Mouse (Mus musculus): ENCODE results near the gene Lim2. TPM values are rescaled to one million over a fixed set of nuclear protein-coding genes. Genes with fewer than 3 reads are reported as not detected.

The Lim2 gene
- polyA plus RNA-seq, 1 experiment from 2014 or later: not detected

- no peaks in the 10 kb centered on the region for H3K36me3 ChIP-seq (ENCODE audit: control insufficient read depth, insufficient read depth, low read length)
- no peaks in the 10 kb centered on the region for H3K9me3 ChIP-seq (ENCODE audit: control insufficient read depth, low read length)
- no peak for DNase-seq
- no peak within 1 kb of the TSS for H3K4me2 ChIP-seq (ENCODE audit: low read length)
- no peak within 1 kb of the TSS for H3K4me3 ChIP-seq (replicated peaks; ENCODE audit: low read depth, low read length)
- H3K27me3 ChIP-seq (ENCODE audit: control insufficient read depth, insufficient read depth, low read length): no peaks in the 10 kb centered on the region
- WGBS: 84% methylated on average over 6 of the region's 6 CpGs
- no peak within 1 kb of the TSS for H3K27ac ChIP-seq (replicated peaks; ENCODE audit: low read depth, low read length)
- no peak for ATAC-seq (ENCODE audit: low FRiP score, low TSS enrichment)
- H3K4me1 ChIP-seq (ENCODE audit: control insufficient read depth, insufficient read depth, low read length): peaks cover 18% of the 10 kb centered on the region
- H3K9ac ChIP-seq (replicated peaks; ENCODE audit: low read length): no peak within 1 kb of the TSS
Observed at GRCm38 (mm10) chr7:43440482-43440881, 13.0 kb downstream of the Lim2 start, which contains the start of gene Cldnd2. Gene Cldnd2 (plus strand): TSS chr7:43440782.

GRCm38 (mm10) chr7:43441071-43441470 is 13.6 kb downstream of the Lim2 start:
- ATAC-seq (ENCODE audit: low FRiP score, low TSS enrichment): no peak
- Histone ChIP-seq H3K9me3 (ENCODE audit: control insufficient read depth, low read length) (no peaks in the 10 kb centered on the region), H3K27me3 (ENCODE audit: control insufficient read depth, insufficient read depth, low read length) (no peaks in the 10 kb centered on the region), H3K27ac (replicated peaks; ENCODE audit: low read depth, low read length) (no peak overlapping the region), H3K9ac (replicated peaks; ENCODE audit: low read length) (no peak overlapping the region), H3K4me3 (replicated peaks; ENCODE audit: low read depth, low read length) (no peak overlapping the region), H3K36me3 (ENCODE audit: control insufficient read depth, insufficient read depth, low read length) (no peaks in the 10 kb centered on the region), H3K4me2 (ENCODE audit: low read length) (no peak overlapping the region), H3K4me1 (ENCODE audit: control insufficient read depth, insufficient read depth, low read length) (peaks cover 18% of the 10 kb centered on the region)
- 86% methylated on average over 3 of the region's 3 CpGs for WGBS
- no peak for DNase-seq

- Histone ChIP-seq H3K27ac (replicated peaks; ENCODE audit: low read depth, low read length) (peak overlapping the region; percentile 84), H3K36me3 (ENCODE audit: control insufficient read depth, insufficient read depth, low read length) (no peaks in the 10 kb centered on the region), H3K9ac (replicated peaks; ENCODE audit: low read length) (peak overlapping the region; percentile 59), H3K4me2 (ENCODE audit: low read length) (peak overlapping the region; percentile 83), H3K4me1 (ENCODE audit: control insufficient read depth, insufficient read depth, low read length) (peaks cover 18% of the 10 kb centered on the region), H3K27me3 (ENCODE audit: control insufficient read depth, insufficient read depth, low read length) (no peaks in the 10 kb centered on the region), H3K4me3 (replicated peaks; ENCODE audit: low read depth, low read length) (peak overlapping the region; percentile 55), H3K9me3 (ENCODE audit: control insufficient read depth, low read length) (no peaks in the 10 kb centered on the region)
- DNase-seq (no peak), ATAC-seq (ENCODE audit: low FRiP score, low TSS enrichment) (no peak)
- WGBS: 19% methylated on average over 9 of the region's 9 CpGs
Observed at GRCm38 (mm10) chr7:43442684-43443083, 15.2 kb downstream of the Lim2 start.

- Histone ChIP-seq H3K36me3 (ENCODE audit: control insufficient read depth, insufficient read depth, low read length) (no peaks in the 10 kb centered on the region), H3K9ac (replicated peaks; ENCODE audit: low read length) (peak overlapping the region; percentile 59), H3K27me3 (ENCODE audit: control insufficient read depth, insufficient read depth, low read length) (no peaks in the 10 kb centered on the region), H3K4me1 (ENCODE audit: control insufficient read depth, insufficient read depth, low read length) (peaks cover 18% of the 10 kb centered on the region), H3K4me3 (replicated peaks; ENCODE audit: low read depth, low read length) (peak overlapping the region; percentile 55), H3K9me3 (ENCODE audit: control insufficient read depth, low read length) (no peaks in the 10 kb centered on the region), H3K27ac (replicated peaks; ENCODE audit: low read depth, low read length) (peak overlapping the region; percentile 84), H3K4me2 (ENCODE audit: low read length) (peak overlapping the region; percentile 83)
- peak; percentile 77 for ATAC-seq (ENCODE audit: low FRiP score, low TSS enrichment)
- DNase-seq: peak; percentile 77
- WGBS: under 1% methylated on average over 36 of the region's 36 CpGs
Observed at GRCm38 (mm10) chr7:43443126-43443916, 15.9 kb downstream of the Lim2 start.

GRCm38 (mm10) chr7:43443917-43444293 is 16.4 kb downstream of the Lim2 start, which contains the start of the genes Etfb and Gm45233:
Gene Etfb (plus strand): TSS chr7:43444083.
Gene Gm45233 (plus strand): TSS chr7:43444128.
- 0% methylated on average over 27 of the region's 27 CpGs for WGBS
- Histone ChIP-seq H3K9ac (replicated peaks; ENCODE audit: low read length) (peak within 1 kb of the TSS; percentile 59), H3K4me2 (ENCODE audit: low read length) (peak within 1 kb of the TSS; percentile 83), H3K9me3 (ENCODE audit: control insufficient read depth, low read length) (no peaks in the 10 kb centered on the region), H3K27ac (replicated peaks; ENCODE audit: low read depth, low read length) (peak within 1 kb of the TSS; percentile 84), H3K36me3 (ENCODE audit: control insufficient read depth, insufficient read depth, low read length) (no peaks in the 10 kb centered on the region), H3K4me3 (replicated peaks; ENCODE audit: low read depth, low read length) (peak within 1 kb of the TSS; percentile 55), H3K4me1 (ENCODE audit: control insufficient read depth, insufficient read depth, low read length) (peaks cover 18% of the 10 kb centered on the region), H3K27me3 (ENCODE audit: control insufficient read depth, insufficient read depth, low read length) (no peaks in the 10 kb centered on the region)
- peak; percentile 96 for DNase-seq
- peak; percentile 95 for ATAC-seq (ENCODE audit: low FRiP score, low TSS enrichment)

- DNase-seq: no peak
- Histone ChIP-seq H3K9me3 (ENCODE audit: control insufficient read depth, low read length) (no peaks in the 10 kb centered on the region), H3K4me1 (ENCODE audit: control insufficient read depth, insufficient read depth, low read length) (peaks cover 13% of the 10 kb centered on the region), H3K4me3 (replicated peaks; ENCODE audit: low read depth, low read length) (no peak overlapping the region), H3K27me3 (ENCODE audit: control insufficient read depth, insufficient read depth, low read length) (no peaks in the 10 kb centered on the region), H3K4me2 (ENCODE audit: low read length) (no peak overlapping the region), H3K36me3 (ENCODE audit: control insufficient read depth, insufficient read depth, low read length) (0 out of 2 replicates have a peak, but pooled peaks cover 1% of the 10 kb centered on the region), H3K9ac (replicated peaks; ENCODE audit: low read length) (no peak overlapping the region), H3K27ac (replicated peaks; ENCODE audit: low read depth, low read length) (no peak overlapping the region)
- ATAC-seq (ENCODE audit: low FRiP score, low TSS enrichment): no peak
- 94% methylated on average over 4 of the region's 4 CpGs for WGBS
Observed at GRCm38 (mm10) chr7:43447801-43448200, 20.3 kb downstream of the Lim2 start.

- H3K4me3 ChIP-seq (replicated peaks; ENCODE audit: low read depth, low read length): no peak overlapping the region
- 94% methylated on average over 3 of the region's 3 CpGs for WGBS
- DNase-seq: no peak
- no peaks in the 10 kb centered on the region for H3K27me3 ChIP-seq (ENCODE audit: control insufficient read depth, insufficient read depth, low read length)
- H3K9me3 ChIP-seq (ENCODE audit: control insufficient read depth, low read length): no peaks in the 10 kb centered on the region
- H3K27ac ChIP-seq (replicated peaks; ENCODE audit: low read depth, low read length): no peak overlapping the region
- no peak overlapping the region for H3K9ac ChIP-seq (replicated peaks; ENCODE audit: low read length)
- no peak for ATAC-seq (ENCODE audit: low FRiP score, low TSS enrichment)
- no peak overlapping the region for H3K4me2 ChIP-seq (ENCODE audit: low read length)
- H3K4me1 ChIP-seq (ENCODE audit: control insufficient read depth, insufficient read depth, low read length): peaks cover 11% of the 10 kb centered on the region
- peaks cover 6% of the 10 kb centered on the region; the same call in 1 of the 2 replicates for H3K36me3 ChIP-seq (ENCODE audit: control insufficient read depth, insufficient read depth, low read length)
Observed at GRCm38 (mm10) chr7:43448246-43448645, 20.8 kb downstream of the Lim2 start.

GRCm38 (mm10) chr7:43449811-43450210 is 22.3 kb downstream of the Lim2 start:
- Histone ChIP-seq H3K36me3 (ENCODE audit: control insufficient read depth, insufficient read depth, low read length) (peaks cover 20% of the 10 kb centered on the region), H3K4me2 (ENCODE audit: low read length) (no peak overlapping the region), H3K4me1 (ENCODE audit: control insufficient read depth, insufficient read depth, low read length) (peaks cover 4% of the 10 kb centered on the region), H3K27ac (replicated peaks; ENCODE audit: low read depth, low read length) (no peak overlapping the region), H3K4me3 (replicated peaks; ENCODE audit: low read depth, low read length) (no peak overlapping the region), H3K27me3 (ENCODE audit: control insufficient read depth, insufficient read depth, low read length) (no peaks in the 10 kb centered on the region), H3K9ac (replicated peaks; ENCODE audit: low read length) (no peak overlapping the region), H3K9me3 (ENCODE audit: control insufficient read depth, low read length) (no peaks in the 10 kb centered on the region)
- DNase-seq (no peak), ATAC-seq (ENCODE audit: low FRiP score, low TSS enrichment) (no peak)
- WGBS: 93% methylated on average over 2 of the region's 2 CpGs

- H3K27me3 ChIP-seq (ENCODE audit: control insufficient read depth, insufficient read depth, low read length): no peaks in the 10 kb centered on the region
- H3K4me2 ChIP-seq (ENCODE audit: low read length): no peak overlapping the region
- DNase-seq (no peak), ATAC-seq (ENCODE audit: low FRiP score, low TSS enrichment) (no peak)
- H3K4me3 ChIP-seq (replicated peaks; ENCODE audit: low read depth, low read length): no peak overlapping the region
- 93% methylated on average over 11 of the region's 11 CpGs for WGBS
- H3K9me3 ChIP-seq (ENCODE audit: control insufficient read depth, low read length): no peaks in the 10 kb centered on the region
- peaks cover 32% of the 10 kb centered on the region for H3K36me3 ChIP-seq (ENCODE audit: control insufficient read depth, insufficient read depth, low read length)
- H3K4me1 ChIP-seq (ENCODE audit: control insufficient read depth, insufficient read depth, low read length): no peaks in the 10 kb centered on the region
- H3K27ac ChIP-seq (replicated peaks; ENCODE audit: low read depth, low read length): no peak overlapping the region
- no peak overlapping the region for H3K9ac ChIP-seq (replicated peaks; ENCODE audit: low read length)
Observed at GRCm38 (mm10) chr7:43451726-43452125, 24.3 kb downstream of the Lim2 start.

Data from midbrain, embryonic 14.5 days (tissue).